Mouse (Mus musculus) layer of hippocampus, adult 8-10 months (tissue): ENCODE data around the gene Xpnpep2. TPM values are rescaled to one million over a fixed set of nuclear protein-coding genes. Genes with fewer than 3 reads are reported as not detected.

ENCODE experiments used
- DNase-seq, 2 experiments: peaks; one replicate each; pipeline ENCODE4 v3.0.0; 2022; ENCODE audit warnings: low spot score in 2 of 2
- total RNA-seq, 4 experiments: library from RNA; stranded (reverse); gene quantifications; 2 replicates each; pipeline ENCODE4 v1.2.4; 2022

Gene Xpnpep2
- total RNA-seq, 4 experiments from 2014 or later = 0.12 to 0.30 (median 0.23) TPM; not detected in 1

DNA sequence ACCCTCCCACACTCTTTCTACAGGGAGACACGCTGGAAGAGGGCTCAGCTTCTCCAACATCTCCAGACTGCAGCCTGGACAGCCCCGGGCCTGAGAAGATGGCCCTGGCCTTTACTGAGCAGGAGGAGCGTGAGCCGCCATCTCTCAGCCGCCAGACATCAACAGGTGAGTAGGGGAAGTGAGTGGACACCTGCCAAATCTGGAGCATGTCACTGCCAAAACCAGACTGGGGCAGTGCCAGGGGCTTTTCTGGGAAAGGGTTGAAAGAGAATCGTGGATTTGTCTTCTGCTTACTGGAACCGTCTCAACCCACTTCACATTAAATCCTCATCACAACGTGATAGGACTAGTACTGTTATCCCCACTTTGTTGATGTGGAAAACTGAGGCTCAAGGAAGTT, 48.9 kb downstream of the Xpnpep2 start:
- DNase-seq = no peak

DNA sequence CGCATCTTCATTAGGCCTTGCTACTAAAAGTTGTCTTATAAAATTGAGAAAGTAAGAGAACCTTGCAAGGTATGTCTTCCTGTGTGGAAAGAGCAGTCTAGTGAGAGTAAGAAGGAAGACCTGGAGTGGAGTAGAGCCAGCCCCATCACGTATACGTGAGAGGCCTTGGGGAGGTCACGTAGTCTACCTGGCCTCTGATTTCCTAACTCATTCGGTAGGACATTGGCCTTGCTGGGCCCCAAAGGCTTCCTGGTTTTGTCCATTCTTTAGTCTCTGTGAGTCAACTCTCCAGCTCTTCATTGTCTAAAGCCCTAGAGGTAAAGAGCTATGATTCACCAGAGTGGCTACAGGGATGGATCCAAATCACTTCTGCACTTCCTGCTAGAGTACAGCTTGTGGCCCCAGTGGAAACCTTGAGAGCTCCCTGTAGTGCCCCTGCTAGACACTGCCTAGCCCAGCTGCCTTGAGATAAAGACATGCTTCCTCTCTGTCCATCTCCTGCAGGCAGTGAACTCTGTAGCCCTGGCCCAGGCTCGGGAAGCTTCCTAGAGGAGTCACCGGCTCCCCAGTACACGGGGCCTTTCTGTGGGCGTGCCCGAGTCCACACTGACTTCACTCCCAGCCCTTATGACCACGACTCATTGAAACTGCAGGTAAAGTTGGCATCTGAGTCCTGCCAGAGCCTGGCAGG, 49.8 kb downstream of the Xpnpep2 start:
- DNase-seq = no peak

DNA sequence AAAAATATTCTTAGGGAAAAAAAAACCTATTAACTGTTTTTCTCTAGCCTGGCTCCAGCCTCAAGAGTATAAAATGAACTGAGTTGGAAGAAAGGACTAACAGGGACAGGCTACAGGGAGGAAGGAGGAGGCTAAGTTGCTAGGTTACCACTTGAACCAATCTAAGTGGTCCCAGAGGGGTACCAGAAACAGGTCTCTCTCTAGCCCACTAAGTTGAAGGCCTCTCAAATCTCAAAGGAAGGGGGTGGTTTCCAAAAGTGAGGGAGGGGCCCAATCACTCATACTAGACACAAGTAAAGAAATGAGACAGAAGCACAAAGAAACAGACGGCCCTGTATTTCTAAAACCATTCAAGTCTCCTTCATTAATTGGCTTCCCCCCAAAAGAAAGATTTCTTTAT, 61.4 kb downstream of the Xpnpep2 start:
- DNase-seq = no peak

DNA sequence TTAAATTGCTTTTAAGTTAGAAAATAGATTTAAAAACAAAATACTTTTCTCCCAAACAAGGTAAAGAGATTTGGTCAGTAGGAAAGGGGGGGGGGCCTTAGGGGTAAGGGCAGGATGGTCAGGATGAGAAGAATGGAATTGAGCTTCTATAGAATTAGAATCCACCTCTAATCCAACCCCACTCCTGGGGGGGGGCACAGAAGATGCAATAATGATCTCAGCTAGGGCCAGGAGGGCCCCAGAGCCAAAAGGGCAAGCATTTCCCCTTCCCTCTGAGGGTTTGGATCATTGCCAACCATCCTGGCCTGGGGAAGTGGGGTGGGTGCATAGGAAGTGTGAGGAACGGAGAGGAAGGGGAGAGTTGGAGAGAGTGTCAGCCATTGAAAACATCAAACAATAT, 61.8 kb downstream of the Xpnpep2 start:
- no peak for DNase-seq

DNA sequence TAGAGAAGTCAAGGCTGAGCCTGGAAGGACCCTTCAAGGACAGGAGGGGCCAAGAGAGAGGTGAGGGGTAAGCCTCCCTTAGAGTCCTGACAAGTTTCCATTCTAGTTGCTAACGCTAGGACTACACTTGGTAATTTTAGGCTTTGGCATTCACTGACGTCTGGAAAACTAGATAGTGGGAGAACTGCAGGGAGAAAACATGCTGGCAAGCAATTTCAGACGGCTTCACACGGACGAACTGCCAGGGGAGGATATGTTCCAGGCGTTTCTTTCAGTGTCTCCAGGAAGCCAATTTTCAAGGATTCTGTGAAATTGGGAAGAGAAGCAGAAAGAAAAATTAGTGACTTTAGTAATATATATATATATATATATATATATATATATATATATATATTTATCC, 73.3 kb downstream of the Xpnpep2 start:
- no peak for DNase-seq

DNA sequence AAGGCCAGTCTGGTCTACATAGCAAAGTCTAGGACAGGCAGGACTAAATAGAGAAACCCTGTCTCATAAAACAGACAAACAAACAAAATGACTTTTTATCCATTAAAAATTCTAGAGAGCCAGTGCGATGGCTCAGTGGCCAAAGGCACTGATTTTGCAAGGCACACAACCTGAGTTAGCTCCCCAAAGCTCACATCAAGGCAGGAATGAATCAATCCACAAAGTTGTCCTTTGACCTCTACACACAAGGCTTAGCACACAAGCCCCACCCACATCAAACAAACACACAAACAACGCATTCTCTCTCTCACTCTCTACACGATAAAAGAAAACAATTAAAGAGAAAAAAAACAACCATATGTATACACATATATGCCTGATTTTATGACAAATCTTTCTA, 76.2 kb downstream of the Xpnpep2 start:
- DNase-seq = no peak

Other genes with a start within 250 kb of the Xpnpep2 start
- 10 to 100 TPM; 31.6 to 39.5 (median 34.1) TPM for gene Smarca1, start 215.8 kb upstream of the Xpnpep2 start, total RNA-seq
- 10 to 100 TPM; 53.9 to 65.3 (median 59.9) TPM for gene Ocrl, start 196.3 kb upstream of the Xpnpep2 start, total RNA-seq
- 10 to 100 TPM in 3 of 4 experiments, 1 to 10 TPM in 1; 10.0 to 22.7 (median 13.7) TPM for gene Apln, start 73.9 kb upstream of the Xpnpep2 start, total RNA-seq
- 1 to 10 TPM; 1.4 to 4.4 (median 2.6) TPM for gene Sash3, start 37.7 kb downstream of the Xpnpep2 start, total RNA-seq
- 10 to 100 TPM; 41.6 to 44.5 (median 42.2) TPM for gene Zdhhc9, start 100.2 kb downstream of the Xpnpep2 start, total RNA-seq
- 10 to 100 TPM; 16.5 to 22.3 (median 19.2) TPM for gene Utp14a, start 148.1 kb downstream of the Xpnpep2 start, total RNA-seq
- 10 to 100 TPM; 16.2 to 20.8 (median 19.0) TPM for gene Bcorl1, start 232.6 kb downstream of the Xpnpep2 start, total RNA-seq